Mouse (Mus musculus): ENCODE measurements around the gene Kng2. TPM values are rescaled to one million over a fixed set of nuclear protein-coding genes. Genes with fewer than 3 reads are reported as not detected.
"Not testable (repeated sequence)": the region's sequence is repeated elsewhere in the genome, so short reads cannot be mapped to it uniquely, and the experiment has no call there.

Kng2 gene
- polyA plus RNA-seq, 1 experiment: not detected

- no peaks in the 10 kb centered on the region for H3K36me3 ChIP-seq (replicated peaks; ENCODE audit: low read length)
- H3K4me1 ChIP-seq: no peaks in the 10 kb centered on the region
- TF ChIP-seq FLI1 (IDR thresholded peaks at IDR 0.05; ENCODE audit: low read length): no peak
- no peak for TF ChIP-seq GATA1 (IDR thresholded peaks at IDR 0.05; ENCODE audit: borderline replicate concordance, low read length)
- peaks cover 4% of the 10 kb centered on the region for H3K27me3 ChIP-seq (replicated peaks)
- H3K4me3 ChIP-seq (replicated peaks): no peak overlapping the region
- H3K9me3 ChIP-seq: peaks cover 9% of the 10 kb centered on the region; the same call in 1 of the 2 replicates
These were observed 1.6 kb upstream of the Kng2 start for GRCm38 (mm10) chr16:23030673-23031435.

- H3K36me3 ChIP-seq (replicated peaks; ENCODE audit: low read length); H3K4me3 ChIP-seq (replicated peaks); H3K4me1 ChIP-seq; H3K27me3 ChIP-seq (replicated peaks); H3K9me3 ChIP-seq: not testable (repeated sequence)
These were observed 1.9 kb downstream of the Kng2 start for GRCm38 (mm10) chr16:23027341-23027740.

GRCm38 (mm10) chr16:23026582-23026981 lies 2.7 kb downstream of the Kng2 start:
- Histone ChIP-seq H3K36me3 (replicated peaks; ENCODE audit: low read length) (no peaks in the 10 kb centered on the region), H3K4me3 (replicated peaks) (no peak overlapping the region), H3K9me3 (peaks cover 1% of the 10 kb centered on the region; the same call in 1 of the 2 replicates), H3K4me1 (no peaks in the 10 kb centered on the region), H3K27me3 (replicated peaks) (peaks cover 7% of the 10 kb centered on the region)
- no peak for TF ChIP-seq FLI1 (IDR thresholded peaks at IDR 0.05; ENCODE audit: low read length)
- no peak for TF ChIP-seq GATA1 (IDR thresholded peaks at IDR 0.05; ENCODE audit: borderline replicate concordance, low read length)

GRCm38 (mm10) chr16:23025111-23025510 lies 4.2 kb downstream of the Kng2 start:
- no peak overlapping the region for H3K4me3 ChIP-seq (replicated peaks)
- peaks cover 7% of the 10 kb centered on the region for H3K27me3 ChIP-seq (replicated peaks)
- H3K36me3 ChIP-seq (replicated peaks; ENCODE audit: low read length): no peaks in the 10 kb centered on the region
- no peaks in the 10 kb centered on the region for H3K4me1 ChIP-seq
- no peaks in the 10 kb centered on the region for H3K9me3 ChIP-seq
- TF ChIP-seq GATA1 (IDR thresholded peaks at IDR 0.05; ENCODE audit: borderline replicate concordance, low read length) (no peak), FLI1 (IDR thresholded peaks at IDR 0.05; ENCODE audit: low read length) (no peak)

GRCm38 (mm10) chr16:23020571-23020970 lies 8.7 kb downstream of the Kng2 start:
- not testable (repeated sequence) for H3K27me3 ChIP-seq (replicated peaks); H3K4me1 ChIP-seq; H3K9me3 ChIP-seq; H3K36me3 ChIP-seq (replicated peaks; ENCODE audit: low read length); H3K4me3 ChIP-seq (replicated peaks)

GRCm38 (mm10) chr16:23014645-23015044 lies 14.6 kb downstream of the Kng2 start:
- H3K27me3 ChIP-seq (replicated peaks); H3K9me3 ChIP-seq; H3K36me3 ChIP-seq (replicated peaks; ENCODE audit: low read length); H3K4me3 ChIP-seq (replicated peaks); H3K4me1 ChIP-seq: not testable (repeated sequence)

GRCm38 (mm10) chr16:23013786-23014185 lies 15.5 kb downstream of the Kng2 start:
- not testable (repeated sequence) for H3K4me1 ChIP-seq; H3K36me3 ChIP-seq (replicated peaks; ENCODE audit: low read length); H3K4me3 ChIP-seq (replicated peaks); H3K27me3 ChIP-seq (replicated peaks); H3K9me3 ChIP-seq

- H3K36me3 ChIP-seq (replicated peaks; ENCODE audit: low read length); H3K4me1 ChIP-seq; H3K9me3 ChIP-seq; H3K4me3 ChIP-seq (replicated peaks); H3K27me3 ChIP-seq (replicated peaks): not testable (repeated sequence)
These were observed 32.3 kb downstream of the Kng2 start for GRCm38 (mm10) chr16:22996951-22997350.

GRCm38 (mm10) chr16:22967383-22968030 lies 61.8 kb downstream of the Kng2 start:
- H3K9me3 ChIP-seq: no peaks in the 10 kb centered on the region
- TF ChIP-seq GATA1 (IDR thresholded peaks at IDR 0.05; ENCODE audit: borderline replicate concordance, low read length) (no peak), FLI1 (IDR thresholded peaks at IDR 0.05; ENCODE audit: low read length) (no peak)

GRCm38 (mm10) chr16:22963293-22963692 lies 66.0 kb downstream of the Kng2 start:
- Histone ChIP-seq H3K36me3 (replicated peaks; ENCODE audit: low read length) (no peaks in the 10 kb centered on the region), H3K9me3 (no peaks in the 10 kb centered on the region), H3K4me3 (replicated peaks) (no peak overlapping the region), H3K27me3 (replicated peaks) (no peaks in the 10 kb centered on the region), H3K4me1 (no peaks in the 10 kb centered on the region)
- TF ChIP-seq GATA1 (IDR thresholded peaks at IDR 0.05; ENCODE audit: borderline replicate concordance, low read length) (no peak), FLI1 (IDR thresholded peaks at IDR 0.05; ENCODE audit: low read length) (no peak)

More at GRCm38 (mm10) chr16:22967383-22968030, 61.8 kb downstream of the Kng2 start:
- no peaks in the 10 kb centered on the region for H3K27me3 ChIP-seq (replicated peaks)
- H3K4me3 ChIP-seq (replicated peaks): no peak overlapping the region
- H3K4me1 ChIP-seq: no peaks in the 10 kb centered on the region
- H3K36me3 ChIP-seq (replicated peaks; ENCODE audit: low read length): no peaks in the 10 kb centered on the region

GRCm38 (mm10) chr16:22962256-22962655 lies 67.0 kb downstream of the Kng2 start:
- TF ChIP-seq GATA1 (IDR thresholded peaks at IDR 0.05; ENCODE audit: borderline replicate concordance, low read length) (no peak), FLI1 (IDR thresholded peaks at IDR 0.05; ENCODE audit: low read length) (no peak)
- no peaks in the 10 kb centered on the region for H3K27me3 ChIP-seq (replicated peaks)
- no peaks in the 10 kb centered on the region for H3K36me3 ChIP-seq (replicated peaks; ENCODE audit: low read length)
- H3K9me3 ChIP-seq: no peaks in the 10 kb centered on the region
- H3K4me1 ChIP-seq: no peaks in the 10 kb centered on the region
- H3K4me3 ChIP-seq (replicated peaks): no peak overlapping the region

Measured in megakaryocyte, embryonic 14.5 days (primary cell).